Mouse (Mus musculus): Measurements from ENCODE around the gene Klk1b1.
"Not testable (repeated sequence)": the region's sequence is repeated elsewhere in the genome, so short reads cannot be mapped to it uniquely, and the experiment has no call there.

Klk1b1 gene

DNA sequence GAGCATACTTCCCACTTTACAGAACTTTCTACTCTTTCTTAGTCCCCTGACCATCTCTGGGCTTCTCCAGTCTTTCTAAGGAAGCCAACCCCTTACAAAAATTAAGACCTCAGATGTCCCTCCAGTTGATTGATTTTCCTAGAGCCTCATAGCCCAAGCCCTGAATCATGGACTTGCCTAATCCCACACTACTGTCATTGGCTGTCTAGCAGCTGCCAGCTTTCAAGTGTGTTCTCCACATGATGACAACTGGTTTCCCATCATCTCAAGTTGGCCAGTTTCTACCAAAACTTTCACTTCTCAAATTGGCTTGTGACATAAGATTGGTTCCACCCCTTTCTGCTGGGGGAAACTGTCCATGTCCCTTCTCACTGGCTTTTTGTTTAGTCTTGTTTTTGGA lies 38.3 kb downstream of the Klk1b1 start:
- no peak for DNase-seq (ENCODE audit: low spot score)

DNA sequence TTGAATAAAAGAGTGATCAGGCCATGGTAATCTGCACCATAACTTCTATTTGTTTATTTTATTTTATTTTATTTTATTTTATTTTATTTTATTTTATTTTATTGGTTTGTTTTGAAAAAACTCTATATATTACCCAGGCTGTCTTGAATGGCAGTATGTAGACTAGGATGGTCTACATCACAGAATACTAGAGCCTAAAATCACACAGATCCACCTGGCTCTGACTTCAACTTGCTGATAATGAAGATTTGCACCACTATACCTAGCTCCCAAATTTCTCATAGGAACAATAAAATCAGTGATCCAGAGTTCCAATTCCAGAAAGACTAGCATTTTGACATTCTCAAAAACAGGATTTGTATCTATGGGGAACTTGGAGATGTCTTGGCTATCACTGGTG lies 45.3 kb downstream of the Klk1b1 start, which contains the start of gene Klk1b26:
Gene Klk1b26 (plus strand): TSS at position 301 of the 400 bp plus-strand sequence.
- not testable (repeated sequence) for DNase-seq (ENCODE audit: low spot score)

GRCm38 (mm10) chr7:44014666-44015065 lies 48.1 kb downstream of the Klk1b1 start:
- not testable (repeated sequence) for DNase-seq (ENCODE audit: low spot score)

DNA sequence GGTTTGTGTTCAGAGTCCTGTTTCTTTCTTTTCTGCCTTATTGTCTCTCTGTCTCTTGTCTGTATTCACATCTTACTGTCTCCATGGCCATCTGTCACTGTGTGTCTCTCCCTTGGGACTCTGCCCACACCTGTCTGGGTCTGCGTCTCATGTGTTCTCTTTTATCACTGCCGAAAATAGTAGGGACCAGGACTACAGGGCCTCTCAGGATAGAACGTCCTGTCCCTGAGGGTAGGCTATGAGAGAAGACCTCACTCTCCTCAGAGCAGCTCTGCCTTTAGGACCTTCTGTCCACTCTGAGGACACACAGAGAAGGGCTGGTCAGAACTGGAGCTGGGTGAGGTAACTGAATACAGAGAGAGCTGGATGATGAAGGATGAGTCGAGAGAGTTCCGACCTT lies 48.5 kb downstream of the Klk1b1 start:
- no peak for DNase-seq (ENCODE audit: low spot score)
